Mouse (Mus musculus) right cerebral cortex, postnatal 4 days (tissue): ENCODE results near the gene Ccl2.

ENCODE experiments used
- DNase-seq: peaks from one replicate; pipeline ENCODE4 v3.0.0-alpha.2; 2022

Gene Ccl2

GRCm38 (mm10) chr11:82035356-82035755, at the start of gene Ccl2:
Ccl2 (plus strand) TSS chr11:82035571.
- DNase-seq, result peak; percentile 29

- DNase-seq, result peak; percentile 81
These were observed 39.1 kb upstream of the Ccl2 start for GRCm38 (mm10) chr11:81996172-81996841.

- no peak for DNase-seq
These were observed 38.3 kb upstream of the Ccl2 start for GRCm38 (mm10) chr11:81997085-81997484.

- no peak for DNase-seq
These were observed 36.7 kb upstream of the Ccl2 start for GRCm38 (mm10) chr11:81998646-81999045.

GRCm38 (mm10) chr11:81999469-81999868, 35.9 kb upstream of the Ccl2 start:
- DNase-seq, result no peak

- no peak for DNase-seq
These were observed 34.8 kb upstream of the Ccl2 start for GRCm38 (mm10) chr11:82000581-82000980.

GRCm38 (mm10) chr11:82004810-82005209, 30.6 kb upstream of the Ccl2 start:
- DNase-seq, result no peak

- DNase-seq, result no peak
These were observed 28.5 kb upstream of the Ccl2 start for GRCm38 (mm10) chr11:82006796-82007423.

- DNase-seq, result no peak
These were observed 25.3 kb upstream of the Ccl2 start for GRCm38 (mm10) chr11:82010115-82010514.

- no peak for DNase-seq
These were observed 23.8 kb upstream of the Ccl2 start for GRCm38 (mm10) chr11:82011411-82012193.

GRCm38 (mm10) chr11:82013756-82014155, 21.6 kb upstream of the Ccl2 start:
- no peak for DNase-seq

GRCm38 (mm10) chr11:82015066-82015465, 20.3 kb upstream of the Ccl2 start:
- no peak for DNase-seq

- DNase-seq, result no peak
These were observed 19.1 kb upstream of the Ccl2 start for GRCm38 (mm10) chr11:82016181-82016780.

GRCm38 (mm10) chr11:82019389-82019788, 16.0 kb upstream of the Ccl2 start:
- DNase-seq, result no peak

- no peak for DNase-seq
These were observed 15.6 kb upstream of the Ccl2 start for GRCm38 (mm10) chr11:82019793-82020192.

GRCm38 (mm10) chr11:82021406-82021805, 14.0 kb upstream of the Ccl2 start:
- DNase-seq, result no peak

GRCm38 (mm10) chr11:82022504-82023056, 12.8 kb upstream of the Ccl2 start:
- DNase-seq, result no peak

- DNase-seq, result no peak
These were observed 11.6 kb upstream of the Ccl2 start for GRCm38 (mm10) chr11:82023769-82024168.

- DNase-seq, result no peak
These were observed 5.2 kb upstream of the Ccl2 start for GRCm38 (mm10) chr11:82030171-82030570.

- no peak for DNase-seq
These were observed 3.2 kb upstream of the Ccl2 start for GRCm38 (mm10) chr11:82032136-82032535.

- DNase-seq, result peak; percentile 19
These were observed 2.6 kb upstream of the Ccl2 start for GRCm38 (mm10) chr11:82032678-82033344.

GRCm38 (mm10) chr11:82034446-82034845, 925 bp upstream of the Ccl2 start:
- no peak for DNase-seq

- DNase-seq, result no peak
These were observed 486 bp downstream of the Ccl2 start for GRCm38 (mm10) chr11:82035857-82036256.
